Mouse (Mus musculus) liver (tissue): ENCODE measurements around the gene 1700113H08Rik.

Experiments
- DNase-seq: peaks from one replicate; pipeline ENCODE4 v3.0.0-alpha.2; 2020; ENCODE audit warnings: mixed read lengths

1700113H08Rik gene

DNA sequence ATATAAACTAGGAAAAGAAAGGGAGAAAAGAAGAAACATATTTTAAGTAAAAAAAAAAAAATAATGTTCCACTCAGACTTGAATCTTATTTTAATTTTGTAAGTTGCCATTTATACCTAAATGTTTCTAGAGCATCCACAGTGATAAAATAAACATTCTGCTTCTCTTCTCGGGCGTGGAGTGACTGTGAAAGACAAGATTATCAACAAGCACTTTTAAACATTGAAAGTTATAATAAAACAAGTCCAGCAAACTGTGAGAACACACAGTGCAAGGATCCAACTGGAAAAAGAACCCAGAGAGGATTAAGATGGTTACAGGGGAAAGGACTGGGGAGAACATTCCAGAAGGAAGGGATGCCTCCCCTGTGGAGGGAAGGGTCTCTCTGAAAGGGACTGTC, 155.0 kb downstream of the 1700113H08Rik start:
- no peak for DNase-seq

DNA sequence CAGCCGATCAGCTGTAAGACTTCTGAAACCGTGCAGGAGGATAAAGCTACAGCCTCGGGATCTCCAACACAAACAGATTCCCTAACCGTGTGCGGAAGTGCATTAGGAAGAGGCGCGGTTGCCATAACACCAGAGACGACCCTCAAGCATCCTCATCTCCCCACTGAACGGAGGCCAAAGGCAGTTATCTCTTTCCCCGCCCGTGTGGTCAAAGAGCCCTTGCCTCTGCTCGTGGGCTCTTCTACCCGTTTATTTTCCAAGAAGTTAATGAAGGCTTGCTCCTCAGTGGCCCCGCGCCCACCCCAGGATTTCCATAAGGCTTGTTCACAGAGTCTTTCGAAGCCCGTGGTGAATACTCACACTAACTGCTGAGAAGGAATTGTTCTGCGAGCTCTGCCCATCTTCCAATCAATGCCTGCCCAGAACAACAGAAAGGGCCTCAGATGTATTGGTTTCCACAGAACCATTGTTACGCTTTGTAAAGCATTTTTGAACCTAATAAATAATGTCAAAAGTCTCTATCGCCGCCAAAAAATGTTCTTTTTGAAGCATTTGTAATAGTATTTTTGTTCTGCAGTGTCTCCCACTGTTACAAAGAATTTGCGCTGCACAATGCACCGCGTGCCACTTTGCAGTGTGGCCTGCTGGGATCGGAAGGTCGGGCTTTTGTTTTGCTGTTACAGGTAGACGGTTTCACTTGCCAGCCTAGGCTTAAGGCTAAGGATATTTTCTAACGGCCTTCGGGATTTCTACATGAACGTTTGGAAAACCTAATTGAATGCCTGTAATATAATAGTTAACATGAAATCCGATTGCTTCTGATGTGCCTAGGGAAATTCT, 172.4 kb downstream of the 1700113H08Rik start:
- DNase-seq: no peak

DNA sequence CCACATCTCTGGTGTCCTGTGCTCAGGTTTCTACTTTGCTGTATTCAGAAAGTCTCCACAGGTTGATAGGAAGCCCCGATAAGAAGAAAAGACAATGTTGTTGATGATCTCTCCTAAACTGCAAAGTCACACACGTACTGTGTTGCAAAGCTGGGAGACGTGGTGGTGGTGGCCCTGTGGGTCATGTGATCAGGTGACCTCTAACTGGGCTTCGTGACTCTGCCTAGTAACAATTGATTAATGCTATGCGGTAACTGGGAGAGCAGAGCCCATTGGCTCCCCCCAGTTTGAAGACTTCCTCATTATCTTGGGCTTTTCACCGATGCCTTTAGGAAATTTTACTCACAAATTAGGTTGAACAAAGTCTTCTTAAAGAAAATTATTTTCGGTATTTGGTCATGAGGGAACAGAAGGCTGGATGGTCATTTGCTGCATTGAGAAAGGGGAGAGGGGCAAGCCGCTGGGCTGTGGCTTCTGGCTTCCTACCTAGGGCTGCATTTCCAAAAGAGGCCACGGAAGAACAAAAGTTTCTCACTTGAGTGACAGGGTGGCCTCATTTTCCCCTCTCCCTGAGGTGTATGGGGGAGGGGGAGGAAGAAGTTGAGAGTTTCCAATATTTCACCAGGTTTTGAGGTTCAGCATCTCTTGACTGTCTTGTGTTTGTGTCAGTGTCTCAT, 181.6 kb downstream of the 1700113H08Rik start:
- no peak for DNase-seq

GRCm38 (mm10) chr10:87271724-87272123, 213.9 kb downstream of the 1700113H08Rik start:
- no peak for DNase-seq

- DNase-seq: no peak
These were observed 214.3 kb downstream of the 1700113H08Rik start for GRCm38 (mm10) chr10:87272133-87272622.

GRCm38 (mm10) chr10:87275075-87275474, 217.2 kb downstream of the 1700113H08Rik start:
- DNase-seq: no peak
